Mouse (Mus musculus) liver, embryonic 11.5 days (tissue): ENCODE results near the gene Hyal2. TPM values are rescaled to one million over a fixed set of nuclear protein-coding genes. Genes with fewer than 3 reads are reported as not detected.

Experiments used
- ATAC-seq: fragments of 200-750 bp; cut with Nextera tagmentation; replicated peaks from 2 replicates; pipeline ENCODE4 v1.8.0; 2017; ENCODE audit warnings: moderate number of reproducible peaks, mild to moderate bottlenecking, moderate TSS enrichment, moderate library complexity; ENCODE audit not compliant: low FRiP score
- DNase-seq: peaks from one replicate; pipeline ENCODE4 v3.0.0-alpha.2; 2017; ENCODE audit warnings: low spot score
- H3K27ac ChIP-seq: fragments of 300-500 bp; sonication (generic); 2 replicates; pipeline ENCODE4 v1.5.1; 2014; ENCODE audit warnings: mild to moderate bottlenecking, low read depth, low read length, control low read depth
- H3K27me3 ChIP-seq: fragments of 300-500 bp; sonication (generic); replicated peaks from 2 replicates; pipeline ENCODE4 v1.6.1; 2014; ENCODE audit warnings: low read length, mixed read lengths; ENCODE audit not compliant: control insufficient read depth, insufficient read depth
- H3K36me3 ChIP-seq: fragments of 300-500 bp; sonication (generic); 2 replicates; pipeline ENCODE4 v1.6.1; 2014; ENCODE audit warnings: mild to moderate bottlenecking, low read length, moderate library complexity, mixed read lengths; ENCODE audit not compliant: control insufficient read depth, insufficient read depth
- H3K4me1 ChIP-seq: fragments of 300-500 bp; sonication (generic); replicated peaks from 2 replicates; pipeline ENCODE4 v1.6.1; 2014; ENCODE audit warnings: low read length, mixed read lengths; ENCODE audit not compliant: control insufficient read depth, insufficient read depth
- H3K4me2 ChIP-seq: fragments of 300-500 bp; sonication (generic); 2 replicates; pipeline ENCODE4 v1.6.1; 2014; ENCODE audit warnings: mild to moderate bottlenecking, control low read depth, moderate library complexity
- H3K4me3 ChIP-seq: fragments of 300-500 bp; sonication (generic); 2 replicates; pipeline ENCODE4 v1.5.1; 2014; ENCODE audit warnings: low read depth, low read length, control low read depth
- H3K9ac ChIP-seq: fragments of 300-500 bp; sonication (generic); 2 replicates; pipeline ENCODE4 v1.6.1; 2014; ENCODE audit warnings: low read depth, low read length, control low read depth
- H3K9me3 ChIP-seq: fragments of 300-500 bp; sonication (generic); 2 replicates; pipeline ENCODE4 v1.6.1; 2016; ENCODE audit warnings: low read length, inconsistent platforms, mixed read lengths; ENCODE audit not compliant: control insufficient read depth
- WGBS: fragments of 180-500 bp; shearing (Covaris S2); extraction: QIAGEN DNeasy Blood & Tissue Kit; methylation state at CpG from one replicate; pipeline ENCODE4 v1.1.7; 2014; 5-methylcytosine and 5-hydroxymethylcytosine counted together
- polyA plus RNA-seq: library from polyadenylated mRNA; unstranded; fragments of >200 nt; fragmentation: Nextera tagmentation; extraction: Ambion mirVana; gene quantifications from 2 replicates; pipeline ENCODE4 v1.2.1, GENCODE M21; 2014

Hyal2 gene
- polyA plus RNA-seq, 1 experiment from 2014 or later = 89.7 TPM

- no peak overlapping the region for H3K4me3 ChIP-seq
- ATAC-seq (no peak), DNase-seq (no peak)
- H3K27me3 ChIP-seq = no peaks in the 10 kb centered on the region
- H3K4me1 ChIP-seq = peaks cover 27% of the 10 kb centered on the region
- no peak overlapping the region for H3K4me2 ChIP-seq
- no peak overlapping the region for H3K9ac ChIP-seq
- WGBS = 89% methylated on average over 14 of the region's 14 CpGs
- H3K9me3 ChIP-seq = no peaks in the 10 kb centered on the region
- H3K27ac ChIP-seq = no peak overlapping the region
- peaks cover 7% of the 10 kb centered on the region; the same call in 1 of the 2 replicates for H3K36me3 ChIP-seq
Measured at GRCm38 (mm10) chr9:107583174-107583573, 15.4 kb downstream of the Hyal2 start.

- Histone ChIP-seq H3K9ac (peak overlapping the region; percentile 69), H3K36me3 (peaks cover 26% of the 10 kb centered on the region), H3K27ac (peak overlapping the region; percentile 97), H3K4me3 (peak overlapping the region; percentile 91), H3K9me3 (no peaks in the 10 kb centered on the region), H3K4me2 (peak overlapping the region; percentile 65), H3K4me1 (peaks cover 47% of the 10 kb centered on the region), H3K27me3 (no peaks in the 10 kb centered on the region)
- 84% methylated on average over 5 of the region's 5 CpGs for WGBS
- ATAC-seq = no peak
- DNase-seq = no peak
Measured at GRCm38 (mm10) chr9:107586504-107586903, 18.8 kb downstream of the Hyal2 start.

- 11% methylated on average over 46 of the region's 46 CpGs for WGBS
- H3K9me3 ChIP-seq = no peaks in the 10 kb centered on the region
- H3K36me3 ChIP-seq = peaks cover 33% of the 10 kb centered on the region
- DNase-seq = peak; percentile 94
- H3K27ac ChIP-seq = peak within 1 kb of the TSS; percentile 98
- peak within 1 kb of the TSS; percentile 96 for H3K9ac ChIP-seq
- peak; percentile 94 for ATAC-seq
- H3K4me2 ChIP-seq = peak within 1 kb of the TSS; percentile 83
- peak within 1 kb of the TSS; percentile 91 for H3K4me3 ChIP-seq
- no peaks in the 10 kb centered on the region for H3K27me3 ChIP-seq
- H3K4me1 ChIP-seq = peaks cover 41% of the 10 kb centered on the region
Measured at GRCm38 (mm10) chr9:107586974-107587832, 19.5 kb downstream of the Hyal2 start, which contains the start of gene Ifrd2. TSS of gene Ifrd2 (plus strand) at chr9:107587642.

GRCm38 (mm10) chr9:107587833-107588639 is 20.3 kb downstream of the Hyal2 start:
- peak overlapping the region; percentile 91 for H3K4me3 ChIP-seq
- DNase-seq = no peak
- H3K4me2 ChIP-seq = peak overlapping the region; percentile 83
- H3K9ac ChIP-seq = peak overlapping the region; percentile 96
- H3K36me3 ChIP-seq = peaks cover 35% of the 10 kb centered on the region
- peak overlapping the region; percentile 98 for H3K27ac ChIP-seq
- no peaks in the 10 kb centered on the region for H3K27me3 ChIP-seq
- H3K9me3 ChIP-seq = no peaks in the 10 kb centered on the region
- 1% methylated on average over 33 of the region's 33 CpGs for WGBS
- peaks cover 35% of the 10 kb centered on the region for H3K4me1 ChIP-seq
- 0 out of 2 replicates have a peak, but pooled peaks have one; percentile 13 for ATAC-seq

GRCm38 (mm10) chr9:107590058-107590772 is 22.5 kb downstream of the Hyal2 start:
- H3K4me1 ChIP-seq = peaks cover 31% of the 10 kb centered on the region
- peak overlapping the region; percentile 83 for H3K4me2 ChIP-seq
- no peak for ATAC-seq
- peak overlapping the region; percentile 91 for H3K4me3 ChIP-seq
- peak overlapping the region; percentile 96 for H3K9ac ChIP-seq
- peaks cover 50% of the 10 kb centered on the region for H3K36me3 ChIP-seq
- no peaks in the 10 kb centered on the region for H3K9me3 ChIP-seq
- H3K27me3 ChIP-seq = no peaks in the 10 kb centered on the region
- no peak for DNase-seq
- H3K27ac ChIP-seq = peak overlapping the region; percentile 98
- WGBS = 82% methylated on average over 25 of the region's 25 CpGs

GRCm38 (mm10) chr9:107590773-107591060 is 23.0 kb downstream of the Hyal2 start:
- no peaks in the 10 kb centered on the region for H3K9me3 ChIP-seq
- H3K27me3 ChIP-seq = no peaks in the 10 kb centered on the region
- peak overlapping the region; percentile 26; the same call in 1 of the 2 replicates for H3K9ac ChIP-seq
- peaks cover 50% of the 10 kb centered on the region for H3K36me3 ChIP-seq
- ATAC-seq (no peak), DNase-seq (no peak)
- peak overlapping the region; percentile 83 for H3K4me2 ChIP-seq
- H3K27ac ChIP-seq = no peak overlapping the region
- peak overlapping the region; percentile 91 for H3K4me3 ChIP-seq
- 94% methylated on average over 6 of the region's 6 CpGs for WGBS
- peaks cover 31% of the 10 kb centered on the region for H3K4me1 ChIP-seq

- no peak for DNase-seq
- H3K27ac ChIP-seq = no peak overlapping the region
- peaks cover 52% of the 10 kb centered on the region for H3K36me3 ChIP-seq
Measured at GRCm38 (mm10) chr9:107593101-107593976, 25.6 kb downstream of the Hyal2 start.

More at GRCm38 (mm10) chr9:107593101-107593976, 25.6 kb downstream of the Hyal2 start:
- H3K4me1 ChIP-seq = peaks cover 24% of the 10 kb centered on the region
- no peak for ATAC-seq
- H3K9me3 ChIP-seq = no peaks in the 10 kb centered on the region
- WGBS = 85% methylated on average over 11 of the region's 11 CpGs
- H3K9ac ChIP-seq = no peak overlapping the region
- H3K4me3 ChIP-seq = no peak overlapping the region
- peaks cover under 1% of the 10 kb centered on the region; the same call in 1 of the 2 replicates for H3K27me3 ChIP-seq
- no peak overlapping the region for H3K4me2 ChIP-seq
